Mouse (Mus musculus) cerebellum, postnatal 14 days (tissue): ENCODE data around the gene Ube2z.

Experiments used
- DNase-seq, 2 experiments: peaks; one replicate each; pipeline ENCODE4 v3.0.0; 2021; ENCODE audit warnings: mixed read lengths in 2 of 2

Ube2z gene

GRCm38 (mm10) chr11:96050854-96051253 is 14.3 kb downstream of the Ube2z start:
- no peak for DNase-seq

GRCm38 (mm10) chr11:96049939-96050338 is 15.2 kb downstream of the Ube2z start:
- DNase-seq = peak in 1 of 2 experiments; percentile 36

DNA sequence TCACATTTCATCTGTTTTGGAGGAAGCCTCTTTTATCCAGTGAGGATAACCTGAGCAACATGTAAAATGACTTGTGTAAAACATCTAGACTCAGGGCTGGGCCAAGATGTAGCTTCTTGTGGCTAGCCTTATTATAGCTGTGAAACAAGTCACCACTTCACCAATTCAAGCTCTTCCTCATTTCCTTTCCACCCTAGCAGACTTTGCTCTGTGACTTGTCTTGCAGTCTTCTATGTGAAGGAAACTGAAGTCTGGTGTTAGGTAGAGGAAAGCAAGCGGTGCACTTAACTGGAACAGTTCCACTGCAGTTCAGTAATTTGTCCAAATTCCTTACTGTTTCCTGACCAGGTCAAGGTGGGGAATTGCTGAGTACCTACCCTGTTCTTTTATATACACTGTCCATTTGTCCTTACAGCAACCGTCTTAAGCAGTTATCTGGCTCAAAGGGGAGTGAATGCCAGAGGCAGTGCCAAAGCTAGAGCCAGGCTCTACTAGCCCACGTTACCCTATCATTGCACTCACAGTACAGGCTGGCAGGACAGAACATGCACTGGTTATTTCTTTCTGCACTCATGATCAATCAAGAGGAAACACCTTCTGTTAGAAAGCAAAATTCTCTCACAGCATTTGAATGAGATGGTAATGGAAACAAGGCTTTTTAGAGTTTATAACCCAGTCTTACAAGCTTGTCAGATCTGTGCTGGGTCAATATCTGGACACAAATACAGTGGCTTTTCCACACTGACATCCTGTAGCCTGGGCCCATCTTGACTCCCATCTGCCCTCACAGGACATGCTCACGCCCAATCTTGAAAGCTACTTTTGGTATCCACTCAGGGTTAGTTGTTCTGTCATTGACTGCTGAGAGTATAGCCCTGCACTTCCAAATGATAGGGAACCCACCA is 17.5 kb downstream of the Ube2z start:
- DNase-seq = no peak

DNA sequence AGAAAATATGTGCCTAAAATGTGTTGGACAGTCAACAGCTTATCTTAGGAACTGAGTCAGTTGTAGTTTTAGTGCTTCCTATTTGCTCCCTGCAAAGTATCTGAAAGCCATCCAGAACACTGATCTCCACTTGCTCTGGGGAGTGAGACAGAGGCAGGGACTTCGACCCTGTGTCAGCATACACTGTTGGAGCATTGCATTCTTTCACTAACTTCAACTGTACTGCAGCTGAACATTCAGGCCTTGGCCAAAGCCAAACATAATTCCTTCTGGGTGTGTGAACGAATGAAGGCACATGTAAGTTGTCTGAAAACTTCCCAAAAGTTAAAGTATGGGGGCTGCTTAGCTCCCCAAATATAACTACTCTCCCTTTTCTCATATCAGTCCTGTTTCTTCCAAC is 18.4 kb downstream of the Ube2z start:
- no peak for DNase-seq

DNA sequence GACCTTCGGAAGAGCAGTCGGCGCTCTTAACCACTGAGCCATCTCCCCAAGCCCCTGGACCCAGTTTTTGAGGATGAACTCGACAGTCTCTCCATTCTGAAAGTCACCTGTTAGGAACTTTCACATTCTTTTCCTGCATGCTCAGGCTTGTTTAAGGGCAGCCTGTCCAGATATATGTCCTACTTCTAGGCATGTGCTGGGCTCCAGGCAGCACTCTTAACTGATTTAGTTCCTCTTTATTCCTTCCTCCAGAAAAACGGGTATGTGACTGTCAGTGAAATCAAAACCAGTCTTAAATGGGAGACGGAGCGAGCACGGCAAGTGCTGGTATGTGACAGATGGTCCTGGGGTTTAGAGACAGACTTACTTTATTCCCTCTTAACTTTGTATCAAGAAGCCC is 19.2 kb downstream of the Ube2z start:
- DNase-seq = no peak

GRCm38 (mm10) chr11:96044803-96045567 is 20.2 kb downstream of the Ube2z start:
- no peak for DNase-seq

DNA sequence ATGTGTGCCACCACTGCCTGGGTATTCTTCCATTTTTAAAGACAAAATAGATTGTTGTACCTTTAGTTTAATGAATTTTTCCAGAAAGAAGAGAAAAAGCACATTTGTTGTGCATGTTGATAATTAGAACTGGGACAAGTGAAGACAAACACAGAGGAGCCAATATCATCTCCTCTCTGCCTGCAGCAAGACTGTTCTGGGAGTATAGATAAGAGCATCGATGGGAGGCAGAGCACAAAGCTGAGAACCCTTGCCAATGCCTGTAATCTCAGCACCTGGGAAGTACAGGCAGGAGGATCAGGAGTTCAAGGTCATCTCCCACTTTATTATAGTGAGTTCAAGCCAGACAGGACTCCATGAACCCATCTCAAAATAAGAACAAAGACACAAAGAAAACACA is 26.6 kb downstream of the Ube2z start:
- DNase-seq = no peak

DNA sequence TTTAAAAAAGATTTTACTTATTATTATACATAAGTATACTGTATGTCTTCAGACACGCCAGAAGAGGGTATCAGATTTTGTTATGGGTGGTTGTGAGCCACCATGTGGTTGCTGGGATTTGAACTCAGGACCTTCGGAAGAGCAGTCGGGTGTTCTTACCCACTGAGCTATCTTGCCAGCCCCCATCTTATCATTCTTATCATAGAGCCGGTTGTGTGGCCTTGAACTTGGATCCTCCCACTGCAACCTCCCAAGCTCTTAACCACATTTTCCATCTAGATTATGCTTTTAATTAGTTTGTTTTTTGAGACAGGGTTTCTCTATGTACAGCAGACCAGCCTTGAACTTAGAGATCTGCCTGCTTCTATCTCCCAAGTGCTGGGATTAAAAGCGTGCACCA is 27.7 kb downstream of the Ube2z start:
- DNase-seq = no peak

GRCm38 (mm10) chr11:96035133-96035532 is 30.1 kb downstream of the Ube2z start:
- peak in 1 of 2 experiments; percentile 77 for DNase-seq

DNA sequence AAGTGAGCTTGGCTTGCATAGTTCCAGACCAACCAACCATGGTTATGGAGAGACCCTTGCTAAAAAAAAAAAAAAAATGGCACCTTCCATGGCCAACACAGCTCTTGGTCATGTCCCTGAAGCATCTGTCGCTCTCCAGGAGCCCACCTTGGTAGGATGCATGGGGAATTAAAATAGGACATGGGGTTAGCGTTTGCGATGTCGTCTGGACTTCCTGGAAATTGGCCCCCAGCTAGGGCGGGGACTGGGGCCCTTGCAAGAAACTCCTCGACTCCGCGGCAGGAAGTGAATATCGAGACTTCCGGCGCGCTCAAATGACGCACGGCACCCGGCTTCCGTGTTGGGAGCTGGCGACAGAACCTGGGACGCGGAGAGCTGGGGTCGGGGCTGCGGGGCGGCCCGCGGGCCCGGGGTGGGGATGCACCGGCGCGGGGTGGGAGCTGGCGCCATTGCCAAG is 30.6 kb downstream of the Ube2z start, which contains the start of gene Snf8:
Gene Snf8 (plus strand): TSS at position 290 of the 457 bp plus-strand sequence.
- DNase-seq = peak; percentile 97

DNA sequence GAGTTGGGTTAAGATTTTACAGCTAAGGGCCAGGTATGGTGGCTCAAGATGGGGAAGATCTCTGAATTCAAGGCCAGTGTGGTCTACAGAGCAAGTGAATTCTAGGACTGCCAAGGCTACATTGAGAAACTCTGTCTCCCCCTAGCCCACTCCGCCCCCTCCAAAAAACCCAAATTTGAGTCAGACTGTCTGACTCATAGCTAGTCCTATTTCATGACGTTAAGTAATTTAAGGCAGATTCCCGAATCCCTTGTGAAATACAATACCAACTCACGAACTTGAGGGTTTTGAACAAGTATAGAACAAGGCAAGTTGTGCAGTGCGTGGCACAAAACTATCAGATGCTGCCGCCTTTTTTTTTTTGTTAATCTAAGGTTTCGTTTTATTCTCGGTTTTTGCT is 31.1 kb downstream of the Ube2z start:
- no peak for DNase-seq

DNA sequence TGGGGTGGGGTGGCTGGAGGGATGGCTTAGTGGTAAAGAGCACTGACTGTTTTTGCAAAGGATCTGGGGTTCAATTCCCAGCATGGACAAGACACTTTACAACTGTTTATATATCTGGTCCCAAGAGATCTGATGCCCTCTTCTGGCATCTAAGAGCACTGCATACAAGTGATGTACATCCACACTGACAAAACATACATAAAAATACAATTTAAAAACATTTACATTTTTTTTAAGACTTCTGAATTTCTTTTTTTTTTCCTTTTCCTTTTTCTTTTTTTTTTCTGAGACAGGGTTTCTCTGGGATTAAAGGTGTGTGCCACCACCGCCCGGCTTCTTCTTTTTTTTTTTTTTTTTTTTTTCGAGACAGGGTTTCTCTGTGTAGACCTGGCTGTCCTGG is 31.9 kb downstream of the Ube2z start:
- DNase-seq = no peak

- DNase-seq = no peak
Measured at GRCm38 (mm10) chr11:96031701-96032100, 33.5 kb downstream of the Ube2z start.

DNA sequence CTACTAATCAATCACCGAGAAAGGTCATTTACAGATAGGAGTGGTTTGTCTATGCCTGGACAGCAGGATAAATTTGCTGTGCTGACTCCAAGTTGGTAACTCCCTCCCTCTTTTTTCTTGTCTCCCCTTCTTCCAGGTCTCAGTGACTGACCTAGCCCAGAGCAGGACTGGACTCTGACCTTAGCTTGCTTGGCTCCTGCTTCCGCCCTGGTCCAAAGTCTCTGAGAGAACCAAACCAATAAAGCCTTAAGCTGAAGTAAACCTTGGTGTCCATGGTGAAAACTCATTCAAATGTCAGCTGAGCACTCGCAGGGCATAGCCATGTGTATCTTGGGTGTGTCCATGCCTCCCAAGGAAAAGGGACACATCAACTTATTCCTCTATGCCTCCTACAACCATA is 34.6 kb downstream of the Ube2z start:
- DNase-seq = no peak

DNA sequence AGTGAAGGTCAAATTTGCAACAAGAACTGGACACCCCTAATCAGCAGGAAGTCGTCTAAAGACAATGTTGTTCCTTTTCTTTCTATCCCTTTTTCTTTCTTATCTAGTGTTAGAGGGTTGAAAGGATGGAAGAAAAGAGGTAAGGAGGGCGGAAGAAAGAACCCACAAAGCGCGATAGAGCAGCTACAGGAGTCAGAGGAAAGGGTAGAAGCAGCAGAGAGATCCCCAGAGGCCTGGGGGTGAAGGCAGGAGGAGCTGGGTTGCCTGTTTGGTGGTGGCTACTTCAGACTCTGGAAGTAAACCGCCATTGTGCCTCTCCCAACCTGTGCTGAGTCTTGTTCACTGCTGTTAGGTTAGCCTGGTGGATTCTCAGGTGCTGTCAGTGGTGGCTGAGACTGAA is 37.1 kb downstream of the Ube2z start:
- DNase-seq = no peak

- DNase-seq = no peak
Measured at GRCm38 (mm10) chr11:96020622-96021021, 44.6 kb downstream of the Ube2z start.

- DNase-seq = no peak
Measured at GRCm38 (mm10) chr11:96017941-96018351, 47.2 kb downstream of the Ube2z start.

DNA sequence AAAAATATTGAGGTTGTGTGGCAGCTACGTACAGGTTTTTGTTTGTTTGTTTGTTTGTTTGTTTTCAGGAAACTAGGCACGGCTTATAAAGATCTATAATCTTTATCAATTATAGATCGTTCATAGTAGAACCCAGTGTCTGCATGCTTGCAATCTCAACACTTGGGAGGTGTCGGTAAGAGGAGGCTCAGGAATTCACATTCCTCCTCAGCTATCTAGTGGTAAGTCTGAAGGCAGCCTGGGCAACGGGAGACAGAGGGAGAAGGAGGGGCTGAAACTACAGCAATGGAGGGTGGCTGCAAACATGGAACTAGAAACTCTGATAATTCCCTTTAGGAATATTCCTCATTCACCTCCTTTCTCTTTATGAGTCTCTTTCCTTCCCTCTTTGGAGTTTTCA is 49.8 kb downstream of the Ube2z start:
- DNase-seq = no peak

- no peak for DNase-seq
Measured at GRCm38 (mm10) chr11:96011982-96012381, 53.2 kb downstream of the Ube2z start.

DNA sequence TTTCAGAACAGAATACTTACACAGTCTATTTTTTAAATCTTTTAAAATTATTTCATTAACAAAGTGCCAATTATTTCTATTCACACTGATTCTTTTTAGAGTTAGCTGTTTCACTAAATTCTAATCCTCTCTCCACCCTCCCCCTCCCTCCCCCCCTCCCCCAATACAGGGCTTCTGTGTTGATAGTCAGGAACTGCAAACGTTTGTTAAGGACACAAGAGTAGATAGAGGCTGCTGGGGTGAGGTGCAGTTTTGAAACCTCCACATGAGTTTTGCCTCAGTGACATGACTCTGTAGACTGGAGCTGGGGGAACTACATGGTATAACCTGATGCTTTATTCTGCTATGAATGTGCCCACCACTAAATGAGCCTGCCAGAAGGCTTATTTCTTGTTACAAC is 56.4 kb downstream of the Ube2z start:
- no peak for DNase-seq

GRCm38 (mm10) chr11:96007516-96008235 is 57.5 kb downstream of the Ube2z start:
- DNase-seq = peak; percentile 14 to 40

DNA sequence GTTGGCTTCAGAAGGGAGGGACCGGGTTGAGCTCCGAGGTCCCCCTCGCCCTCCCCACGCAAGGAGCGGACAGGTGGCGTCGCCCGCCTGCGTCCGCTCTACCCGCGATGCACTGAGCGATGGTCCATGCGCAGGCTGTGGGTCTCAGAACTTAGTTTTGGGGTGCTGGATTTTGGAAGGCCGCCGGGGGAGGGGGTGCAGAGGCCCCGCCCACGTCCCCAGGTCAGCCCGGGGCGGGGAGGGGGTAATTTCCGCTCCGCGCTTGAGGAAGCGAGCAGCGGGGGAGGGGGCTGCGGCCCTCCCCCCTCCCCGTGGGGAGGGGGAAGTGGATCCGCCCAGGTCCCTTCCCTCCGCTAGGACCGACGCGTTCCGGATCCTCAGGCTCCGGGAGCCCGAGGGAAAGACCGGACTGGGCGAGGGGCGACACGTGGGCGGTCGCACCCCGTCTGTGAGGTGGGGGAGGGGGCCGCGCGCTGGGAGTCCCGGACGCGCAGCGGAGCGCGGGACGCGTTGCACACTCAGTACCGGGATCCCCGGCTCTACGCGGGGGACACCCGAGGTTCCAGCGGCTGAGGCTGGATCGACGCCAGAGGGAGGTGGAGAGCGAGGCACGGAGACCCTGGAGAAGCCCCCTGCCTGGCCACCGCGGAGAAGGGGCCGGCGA is 58.2 kb downstream of the Ube2z start:
- peak in 1 of 2 experiments; percentile 41 for DNase-seq
